Mouse (Mus musculus): ENCODE results near the gene Zfp341.

DNA sequence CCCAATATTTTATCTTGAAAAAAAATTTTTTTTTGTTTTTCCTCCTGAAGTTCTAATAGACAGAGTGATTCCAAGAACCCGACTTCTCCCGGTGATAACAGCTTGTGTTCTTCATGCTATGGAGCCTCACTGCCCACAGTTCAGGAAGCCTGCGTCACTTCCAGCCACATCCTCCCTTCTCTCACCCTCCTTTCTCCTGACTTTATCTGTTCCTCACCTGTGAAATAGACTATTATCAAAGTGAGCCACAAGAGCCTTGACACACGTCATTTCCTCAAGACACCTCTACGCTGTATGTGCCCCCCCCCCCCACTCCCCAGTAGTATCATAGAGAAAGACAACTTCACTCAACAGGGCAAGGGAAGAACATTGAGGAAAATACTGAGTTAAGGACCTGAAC is 2.6 kb downstream of the Zfp341 start:
- no peak for TF ChIP-seq CTCF (IDR thresholded peaks at IDR 0.05; ENCODE audit: low read depth, low read length)
- TF ChIP-seq POLR2A (IDR thresholded peaks at IDR 0.05; ENCODE audit: insufficient read depth, low read length) = no peak
- TF ChIP-seq EP300 (IDR thresholded peaks at IDR 0.05; ENCODE audit: insufficient read depth, low read depth, low read length) = no peak

Data from ES-Bruce4 (cell line).